Mouse (Mus musculus) intestine, embryonic 15.5 days (tissue): Measurements from ENCODE around the gene Cdk10. TPM values are rescaled to one million over a fixed set of nuclear protein-coding genes. Genes with fewer than 3 reads are reported as not detected.
"Not testable (repeated sequence)": the region's sequence is repeated elsewhere in the genome, so short reads cannot be mapped to it uniquely, and the experiment has no call there.

ENCODE experiments used
- ATAC-seq: fragments of 200-750 bp; cut with Nextera tagmentation; 2 replicates; pipeline ENCODE4 v1.8.0; 2017; ENCODE audit warnings: moderate TSS enrichment, moderate library complexity
- H3K27ac ChIP-seq: fragments of 300-500 bp; sonication (generic); 2 replicates; pipeline ENCODE4 v1.5.1; 2015; ENCODE audit warnings: mild to moderate bottlenecking, inconsistent platforms
- H3K27me3 ChIP-seq: fragments of 300-500 bp; sonication (generic); replicated peaks from 2 replicates; pipeline ENCODE4 v1.6.1; 2015; ENCODE audit warnings: inconsistent platforms
- H3K36me3 ChIP-seq: fragments of 300-500 bp; sonication (generic); 2 replicates; pipeline ENCODE4 v1.6.1; 2015; ENCODE audit warnings: inconsistent platforms
- H3K4me1 ChIP-seq: fragments of 300-500 bp; sonication (generic); replicated peaks from 2 replicates; pipeline ENCODE4 v1.6.1; 2015; ENCODE audit warnings: inconsistent platforms
- H3K4me2 ChIP-seq: fragments of 300-500 bp; sonication (generic); replicated peaks from 2 replicates; pipeline ENCODE4 v1.6.1; 2015; ENCODE audit warnings: mild to moderate bottlenecking, inconsistent platforms
- H3K4me3 ChIP-seq: fragments of 300-500 bp; sonication (generic); replicated peaks from 2 replicates; pipeline ENCODE4 v1.5.1; 2015; ENCODE audit warnings: inconsistent platforms
- H3K9ac ChIP-seq: fragments of 300-500 bp; sonication (generic); 2 replicates; pipeline ENCODE4 v1.6.1; 2015; ENCODE audit warnings: inconsistent platforms
- H3K9me3 ChIP-seq: fragments of 300-500 bp; sonication (generic); 2 replicates; pipeline ENCODE4 v1.6.1; 2016; ENCODE audit warnings: inconsistent platforms
- WGBS: fragments of 180-500 bp; shearing (Covaris S2); methylation state at CpG from one replicate; pipeline ENCODE4 v1.1.7; 2015; 5-methylcytosine and 5-hydroxymethylcytosine counted together
- polyA plus RNA-seq: library from polyadenylated mRNA; unstranded; fragments of >200 nt; fragmentation: Nextera tagmentation; extraction: Ambion mirVana; gene quantifications from 2 replicates; pipeline ENCODE4 v1.2.1, GENCODE M21; 2015

Cdk10 gene
- polyA plus RNA-seq, 1 experiment from 2014 or later: 24.2 TPM

- Histone ChIP-seq H3K27ac (peak within 1 kb of the TSS; percentile 81), H3K4me3 (peak within 1 kb of the TSS; percentile 96), H3K36me3 (peaks cover 27% of the 10 kb centered on the region), H3K27me3 (no peaks in the 10 kb centered on the region), H3K4me2 (peak within 1 kb of the TSS; percentile 90), H3K4me1 (peaks cover 15% of the 10 kb centered on the region), H3K9me3 (no peaks in the 10 kb centered on the region), H3K9ac (peak within 1 kb of the TSS; percentile 96)
- peak; percentile 98 for ATAC-seq
- under 1% methylated on average over 98 of the region's 99 CpGs for WGBS
Observed at GRCm38 (mm10) chr8:123254099-123254885, 29.6 kb downstream of the Cdk10 start, which contains the start of the genes Zfp276 and Vps9d1. TSS of gene Zfp276 (plus strand) at chr8:123254195. TSS of gene Vps9d1 (minus strand) at chr8:123254348.

DNA sequence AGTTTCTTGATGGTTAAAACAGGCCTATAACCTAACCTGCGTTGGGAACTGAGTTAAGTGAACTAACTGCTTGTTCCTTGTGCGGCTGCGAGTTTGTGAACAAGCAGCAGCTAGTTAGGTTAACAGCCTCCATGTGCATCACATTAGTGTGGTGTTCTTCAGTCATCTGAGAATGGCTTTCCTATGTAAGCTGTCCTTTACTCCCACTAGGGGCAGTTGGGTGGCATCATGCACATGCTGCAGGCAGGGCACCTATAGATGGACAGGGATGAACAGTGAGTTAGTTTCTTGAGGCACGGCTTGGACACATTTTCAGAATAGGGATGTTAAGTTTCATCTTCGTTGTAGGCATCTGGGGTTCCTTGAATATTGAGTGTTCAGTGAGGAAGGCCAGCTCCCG lies 30.5 kb downstream of the Cdk10 start:
- Histone ChIP-seq H3K36me3 (peaks cover 34% of the 10 kb centered on the region), H3K27ac (no peak overlapping the region), H3K4me2 (peak overlapping the region; percentile 90), H3K4me3 (peak overlapping the region; percentile 96), H3K9ac (peak overlapping the region; percentile 96), H3K9me3 (no peaks in the 10 kb centered on the region), H3K4me1 (peaks cover 15% of the 10 kb centered on the region), H3K27me3 (no peaks in the 10 kb centered on the region)
- no peak for ATAC-seq
- WGBS: 71% methylated on average over 6 of the region's 6 CpGs

DNA sequence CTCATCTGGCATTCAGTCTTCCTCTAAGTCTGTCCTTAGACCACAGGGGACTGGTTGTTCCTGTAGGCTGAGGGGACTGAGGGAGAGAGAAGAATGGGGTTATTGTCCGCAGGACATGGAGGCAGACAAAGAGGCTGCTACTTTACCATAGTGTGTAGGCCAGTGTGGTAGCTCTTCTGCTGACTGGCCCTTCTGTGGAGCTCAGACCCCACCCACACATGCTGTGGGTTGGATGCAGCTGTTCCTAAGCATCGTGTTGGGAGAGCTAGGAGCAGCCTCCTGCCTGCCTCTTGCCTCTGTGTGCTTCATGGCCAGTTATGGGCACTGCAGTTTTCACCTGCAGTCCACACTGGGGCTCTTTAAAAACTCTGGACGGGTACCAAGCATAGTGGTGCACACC lies 32.5 kb downstream of the Cdk10 start:
- Histone ChIP-seq H3K4me3 (no peak overlapping the region), H3K9me3 (no peaks in the 10 kb centered on the region), H3K4me1 (peaks cover 15% of the 10 kb centered on the region), H3K36me3 (peaks cover 33% of the 10 kb centered on the region), H3K27ac (no peak overlapping the region), H3K27me3 (no peaks in the 10 kb centered on the region), H3K4me2 (no peak overlapping the region), H3K9ac (no peak overlapping the region)
- no peak for ATAC-seq
- WGBS: 78% methylated on average over 3 of the region's 3 CpGs

DNA sequence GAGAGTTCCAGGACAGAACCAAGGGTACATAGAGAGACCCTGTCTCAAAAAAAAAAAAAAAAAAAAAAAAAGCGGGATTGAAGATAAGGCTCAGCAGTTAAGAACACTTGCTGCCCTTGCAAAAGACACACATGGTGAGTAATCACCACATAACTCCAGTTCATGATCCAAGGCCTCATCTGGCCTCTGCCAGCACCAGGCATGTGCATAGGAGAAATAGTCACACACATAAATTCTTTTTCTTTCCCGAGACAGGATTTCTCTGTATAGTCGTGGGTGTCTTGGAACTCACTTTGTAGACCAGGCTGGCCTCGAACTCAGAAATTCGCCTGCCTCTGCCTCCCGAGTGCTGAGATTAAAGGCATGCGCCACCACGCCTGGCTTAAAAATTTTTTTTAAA lies 33.0 kb downstream of the Cdk10 start:
- H3K36me3 ChIP-seq: peaks cover 33% of the 10 kb centered on the region
- H3K9me3 ChIP-seq: not testable (repeated sequence)

DNA sequence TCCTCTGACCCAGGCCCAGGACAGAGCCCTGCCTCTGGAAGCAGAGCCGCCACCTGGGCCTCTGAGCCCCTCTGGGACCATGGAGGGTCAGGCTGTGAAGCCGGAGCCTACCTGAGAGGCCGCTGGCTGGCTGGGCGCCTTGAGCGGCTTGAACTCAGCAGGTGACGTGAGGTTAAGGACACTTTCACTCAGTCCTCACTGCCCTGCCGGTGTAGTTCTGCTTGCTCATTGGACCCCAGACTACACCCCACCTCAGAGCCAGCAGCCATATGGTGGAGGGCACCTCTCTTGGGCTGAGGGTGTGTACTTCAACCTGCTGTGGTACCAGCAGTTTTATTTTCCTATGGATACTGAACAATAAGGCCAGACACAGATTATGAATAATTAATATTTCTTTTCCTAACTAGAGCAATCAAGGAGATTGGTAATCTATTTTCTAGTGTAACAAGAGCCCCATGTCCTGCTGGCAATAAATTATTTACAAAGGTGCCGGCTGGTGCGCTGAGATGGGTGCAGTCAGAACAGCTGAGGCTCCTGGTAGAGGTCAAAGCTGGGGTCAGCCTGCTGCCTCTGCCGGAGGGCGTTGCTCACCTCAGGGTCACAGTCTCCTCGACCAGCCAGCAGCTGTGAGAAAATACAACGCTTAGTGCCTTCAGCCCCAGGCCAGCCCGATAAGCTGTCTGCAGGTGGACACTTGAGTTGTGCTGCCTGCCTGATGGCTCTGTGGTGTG lies 43.4 kb downstream of the Cdk10 start:
- no peak overlapping the region for H3K27ac ChIP-seq
- no peaks in the 10 kb centered on the region for H3K4me1 ChIP-seq
- H3K4me2 ChIP-seq: no peak overlapping the region
- no peaks in the 10 kb centered on the region for H3K9me3 ChIP-seq
- no peaks in the 10 kb centered on the region for H3K27me3 ChIP-seq
- H3K36me3 ChIP-seq: peaks cover 40% of the 10 kb centered on the region
- no peak for ATAC-seq
- no peak overlapping the region for H3K4me3 ChIP-seq
- 67% methylated on average over 14 of the region's 14 CpGs for WGBS
- H3K9ac ChIP-seq: no peak overlapping the region

More for the DNA sequence above, 33.0 kb downstream of the Cdk10 start:
- 90% methylated on average over 8 of the region's 8 CpGs for WGBS
- not testable (repeated sequence) for H3K27ac ChIP-seq, ATAC-seq, H3K27me3 ChIP-seq, H3K4me2 ChIP-seq, H3K9ac ChIP-seq, H3K4me3 ChIP-seq
- H3K4me1 ChIP-seq: peaks cover 15% of the 10 kb centered on the region

GRCm38 (mm10) chr8:123271147-123271546 lies 46.5 kb downstream of the Cdk10 start:
- H3K4me3 ChIP-seq: no peak overlapping the region
- no peak for ATAC-seq
- peaks cover 31% of the 10 kb centered on the region for H3K36me3 ChIP-seq
- no peaks in the 10 kb centered on the region for H3K4me1 ChIP-seq
- WGBS: 86% methylated on average over 10 of the region's 10 CpGs
- H3K4me2 ChIP-seq: no peak overlapping the region
- H3K27ac ChIP-seq: no peak overlapping the region
- no peak overlapping the region for H3K9ac ChIP-seq
- no peaks in the 10 kb centered on the region for H3K9me3 ChIP-seq
- H3K27me3 ChIP-seq: no peaks in the 10 kb centered on the region

DNA sequence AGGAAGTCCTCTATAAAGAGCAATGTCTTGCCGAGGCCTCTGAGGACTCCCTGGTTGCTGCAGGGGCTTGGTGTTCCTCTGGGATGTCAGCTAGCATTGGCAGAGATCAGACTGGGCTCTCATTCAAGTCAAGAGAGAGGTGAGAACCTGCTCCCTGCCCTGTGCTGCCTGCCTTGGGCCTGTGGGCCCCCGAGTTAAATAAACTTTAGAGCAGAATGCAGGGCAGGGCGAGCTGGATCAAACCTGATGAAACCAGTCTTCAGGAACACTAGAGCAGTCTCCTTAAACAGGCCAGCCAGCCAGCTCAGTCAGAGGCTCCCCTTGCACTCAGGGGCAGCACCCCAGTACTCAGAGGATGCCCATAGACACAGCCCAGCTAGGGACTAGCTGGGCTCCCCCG lies 47.3 kb downstream of the Cdk10 start:
- Histone ChIP-seq H3K4me3 (no peak overlapping the region), H3K4me2 (no peak overlapping the region), H3K9me3 (no peaks in the 10 kb centered on the region), H3K27ac (no peak overlapping the region), H3K36me3 (peaks cover 24% of the 10 kb centered on the region), H3K9ac (no peak overlapping the region), H3K4me1 (no peaks in the 10 kb centered on the region), H3K27me3 (no peaks in the 10 kb centered on the region)
- ATAC-seq: 0 out of 2 replicates have a peak, but pooled peaks have one; percentile 36
- 57% methylated on average over 4 of the region's 4 CpGs for WGBS

DNA sequence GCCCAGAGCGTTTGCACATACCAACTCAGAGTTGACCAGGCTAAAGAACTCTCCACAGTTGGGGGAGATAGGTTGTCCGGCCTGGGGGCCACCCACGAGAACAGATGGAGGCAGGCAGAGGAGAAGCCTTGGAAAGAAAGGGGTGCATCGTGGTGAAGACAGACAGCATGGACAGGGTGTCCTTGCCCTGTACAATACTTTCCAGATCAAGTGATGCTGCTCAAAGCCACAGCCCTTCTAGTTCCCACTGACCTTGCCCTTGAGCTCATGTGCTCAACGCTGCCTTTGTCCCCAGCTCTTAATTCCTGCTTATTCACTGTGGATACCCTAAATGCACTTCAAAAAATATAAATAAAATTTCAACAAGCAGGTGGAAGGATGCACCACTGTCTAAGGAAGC lies 49.8 kb downstream of the Cdk10 start:
- H3K27me3 ChIP-seq: no peaks in the 10 kb centered on the region
- H3K4me3 ChIP-seq: no peak overlapping the region
- H3K27ac ChIP-seq: no peak overlapping the region
- ATAC-seq: no peak
- WGBS: 85% methylated on average over 5 of the region's 5 CpGs
- H3K36me3 ChIP-seq: peaks cover 3% of the 10 kb centered on the region; the same call in 1 of the 2 replicates
- no peaks in the 10 kb centered on the region for H3K4me1 ChIP-seq
- no peaks in the 10 kb centered on the region for H3K9me3 ChIP-seq
- H3K4me2 ChIP-seq: no peak overlapping the region
- no peak overlapping the region for H3K9ac ChIP-seq

DNA sequence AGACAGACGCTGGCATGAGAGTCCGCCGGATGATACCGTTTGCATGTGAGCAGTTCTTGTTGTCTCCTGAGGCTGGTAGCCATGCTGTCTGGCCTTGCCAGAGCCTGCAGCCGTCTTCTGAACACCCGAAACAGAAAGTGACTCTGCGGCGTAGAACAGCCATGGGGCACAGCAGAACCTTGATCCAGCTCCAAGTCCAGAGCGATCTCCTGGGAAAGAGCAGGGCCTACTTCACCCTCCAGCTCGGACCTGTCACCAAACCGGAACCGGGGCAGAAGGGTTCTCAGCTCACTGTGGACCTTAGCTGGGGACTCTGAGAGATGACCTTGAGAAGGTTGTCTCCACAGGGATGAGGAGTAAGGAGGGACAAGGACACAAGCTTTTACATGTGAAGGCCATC lies 50.5 kb downstream of the Cdk10 start:
- H3K4me3 ChIP-seq: no peak overlapping the region
- WGBS: 94% methylated on average over 12 of the region's 12 CpGs
- no peaks in the 10 kb centered on the region for H3K27me3 ChIP-seq
- H3K9me3 ChIP-seq: no peaks in the 10 kb centered on the region
- ATAC-seq: no peak
- H3K36me3 ChIP-seq: peaks cover 3% of the 10 kb centered on the region; the same call in 1 of the 2 replicates
- no peaks in the 10 kb centered on the region for H3K4me1 ChIP-seq
- H3K9ac ChIP-seq: no peak overlapping the region
- no peak overlapping the region for H3K27ac ChIP-seq
- no peak overlapping the region for H3K4me2 ChIP-seq

DNA sequence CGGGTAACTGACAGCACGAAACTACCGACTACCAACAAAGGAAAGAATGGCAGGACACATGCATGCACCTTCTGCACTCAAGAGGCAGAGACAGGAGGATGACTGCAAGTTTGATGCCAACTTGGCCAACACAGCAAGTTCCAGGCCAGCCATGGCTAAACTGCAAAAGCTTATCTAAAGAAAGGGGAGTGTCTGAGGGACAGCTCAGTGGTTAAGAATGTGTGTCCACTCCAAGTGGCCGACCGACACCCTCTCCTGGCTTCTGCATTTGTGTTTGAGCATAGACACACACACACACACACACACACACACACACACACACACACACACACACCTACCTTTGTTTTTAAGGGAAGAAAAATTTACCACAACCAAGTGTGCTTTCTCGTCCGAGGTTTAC lies 53.8 kb downstream of the Cdk10 start:
- Histone ChIP-seq H3K9ac (no peak overlapping the region), H3K27me3 (no peaks in the 10 kb centered on the region), H3K4me3 (no peak overlapping the region), H3K9me3 (no peaks in the 10 kb centered on the region), H3K4me2 (no peak overlapping the region), H3K27ac (no peak overlapping the region), H3K4me1 (no peaks in the 10 kb centered on the region), H3K36me3 (no peaks in the 10 kb centered on the region)
- ATAC-seq: no peak
- WGBS: 56% methylated on average over 7 of the region's 7 CpGs

- 92% methylated on average over 4 of the region's 4 CpGs for WGBS
- Histone ChIP-seq H3K9ac (no peak overlapping the region), H3K4me2 (no peak overlapping the region), H3K36me3 (no peaks in the 10 kb centered on the region), H3K9me3 (no peaks in the 10 kb centered on the region), H3K4me3 (no peak overlapping the region), H3K27me3 (no peaks in the 10 kb centered on the region), H3K27ac (no peak overlapping the region), H3K4me1 (no peaks in the 10 kb centered on the region)
- no peak for ATAC-seq
Observed at GRCm38 (mm10) chr8:123279828-123280227, 55.2 kb downstream of the Cdk10 start.

GRCm38 (mm10) chr8:123280302-123281094 lies 55.9 kb downstream of the Cdk10 start:
- WGBS: 85% methylated on average over 13 of the region's 13 CpGs
- H3K4me2 ChIP-seq: no peak overlapping the region
- H3K9ac ChIP-seq: no peak overlapping the region
- H3K27ac ChIP-seq: no peak overlapping the region
- H3K36me3 ChIP-seq: no peaks in the 10 kb centered on the region
- no peaks in the 10 kb centered on the region for H3K4me1 ChIP-seq
- no peaks in the 10 kb centered on the region for H3K27me3 ChIP-seq
- H3K9me3 ChIP-seq: no peaks in the 10 kb centered on the region
- no peak for ATAC-seq
- no peak overlapping the region for H3K4me3 ChIP-seq
